Mouse (Mus musculus): ENCODE data around the gene Prodh2. TPM values are rescaled to one million over a fixed set of nuclear protein-coding genes. Genes with fewer than 3 reads are reported as not detected.
A peak's percentile ranks its signal among the peaks of the same experiment; 100 is the strongest.

Gene Prodh2
- polyA plus RNA-seq, 1 experiment from 2014 or later, result 0.41 TPM

DNA sequence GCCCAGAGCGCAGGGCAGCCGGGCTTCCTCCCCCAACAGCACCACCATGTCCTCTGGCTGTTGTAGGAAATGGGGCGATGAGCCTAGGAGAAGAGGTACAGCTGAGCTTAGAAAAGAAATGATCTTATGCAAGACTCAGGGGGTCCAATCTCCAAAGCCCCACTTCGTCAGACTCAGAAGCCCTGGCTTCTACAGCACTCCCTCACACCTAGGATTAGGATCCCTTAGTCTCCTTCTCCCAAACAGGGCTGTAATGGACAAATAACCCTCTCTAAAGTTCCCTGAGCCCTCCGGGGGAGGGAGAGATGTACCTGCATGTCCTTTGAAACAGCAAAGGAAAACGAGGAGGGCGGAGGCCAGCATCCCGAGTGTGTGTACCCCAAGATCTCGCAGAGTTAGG is 36.9 kb upstream of the Prodh2 start:
- WGBS, result 2% methylated on average over 9 of the region's 9 CpGs
- H3K27me3 ChIP-seq (ENCODE audit: control insufficient read depth, insufficient read depth, low read depth, low read length), result peaks cover 89% of the 10 kb centered on the region
- H3K36me3 ChIP-seq (ENCODE audit: control insufficient read depth, insufficient read depth, low read length), result no peaks in the 10 kb centered on the region
- ATAC-seq (ENCODE audit: low read depth), result no peak
- H3K4me3 ChIP-seq (ENCODE audit: low read length), result no peak overlapping the region
- H3K27ac ChIP-seq (ENCODE audit: low read length), result no peak overlapping the region
- no peak overlapping the region for H3K9ac ChIP-seq (ENCODE audit: low read length)
- H3K4me1 ChIP-seq (replicated peaks; ENCODE audit: control insufficient read depth, insufficient read depth, low read length), result no peaks in the 10 kb centered on the region; the same call in 1 of the 2 replicates
- no peak overlapping the region for H3K4me2 ChIP-seq (ENCODE audit: low read depth, low read length)
- H3K9me3 ChIP-seq (ENCODE audit: control insufficient read depth, low read length), result no peaks in the 10 kb centered on the region

DNA sequence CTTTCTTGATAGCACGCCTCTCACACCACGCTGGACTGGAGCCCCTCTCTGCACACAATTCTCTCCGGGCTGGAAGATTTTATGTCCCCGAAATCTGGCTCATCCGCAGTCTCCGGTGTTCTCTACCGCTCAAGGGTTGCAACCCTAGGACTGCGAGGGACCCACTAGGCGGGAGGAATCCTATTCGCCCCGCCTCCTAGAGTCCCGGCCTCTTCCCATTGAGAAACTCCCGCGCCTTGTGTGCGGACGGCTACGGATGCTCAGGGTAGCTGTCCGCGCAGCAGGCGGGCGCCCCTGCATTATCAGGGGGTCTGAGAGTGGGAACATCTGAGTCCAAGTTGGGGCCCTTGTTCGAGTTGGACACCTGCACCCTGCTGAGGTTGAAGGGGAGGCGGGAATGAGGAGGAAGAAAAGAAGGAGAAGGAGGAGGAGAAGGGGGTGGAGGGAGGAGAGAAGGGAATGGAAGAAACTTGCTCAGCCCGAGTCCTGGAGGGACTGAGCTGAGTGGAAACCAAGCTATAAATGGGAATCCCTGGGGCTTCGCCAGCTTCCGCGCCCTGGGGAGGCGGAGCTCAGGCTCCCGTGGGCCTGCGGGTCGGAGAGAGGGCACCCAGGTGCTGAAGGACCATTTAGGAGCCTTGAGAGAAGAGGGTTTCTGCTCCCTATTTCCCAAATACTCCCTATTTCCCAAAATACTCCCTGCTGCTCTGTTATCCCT is 36.4 kb upstream of the Prodh2 start:
- H3K9me3 ChIP-seq (ENCODE audit: control insufficient read depth, low read length), result no peaks in the 10 kb centered on the region
- no peak overlapping the region for H3K4me3 ChIP-seq (ENCODE audit: low read length)
- H3K4me1 ChIP-seq (replicated peaks; ENCODE audit: control insufficient read depth, insufficient read depth, low read length), result no peaks in the 10 kb centered on the region; the same call in 1 of the 2 replicates
- H3K27ac ChIP-seq (ENCODE audit: low read length), result no peak overlapping the region
- H3K27me3 ChIP-seq (ENCODE audit: control insufficient read depth, insufficient read depth, low read depth, low read length), result peaks cover 87% of the 10 kb centered on the region
- under 1% methylated on average over 31 of the region's 31 CpGs for WGBS
- H3K9ac ChIP-seq (ENCODE audit: low read length), result no peak overlapping the region
- ATAC-seq (ENCODE audit: low read depth), result no peak
- no peaks in the 10 kb centered on the region for H3K36me3 ChIP-seq (ENCODE audit: control insufficient read depth, insufficient read depth, low read length)
- H3K4me2 ChIP-seq (ENCODE audit: low read depth, low read length), result no peak overlapping the region

DNA sequence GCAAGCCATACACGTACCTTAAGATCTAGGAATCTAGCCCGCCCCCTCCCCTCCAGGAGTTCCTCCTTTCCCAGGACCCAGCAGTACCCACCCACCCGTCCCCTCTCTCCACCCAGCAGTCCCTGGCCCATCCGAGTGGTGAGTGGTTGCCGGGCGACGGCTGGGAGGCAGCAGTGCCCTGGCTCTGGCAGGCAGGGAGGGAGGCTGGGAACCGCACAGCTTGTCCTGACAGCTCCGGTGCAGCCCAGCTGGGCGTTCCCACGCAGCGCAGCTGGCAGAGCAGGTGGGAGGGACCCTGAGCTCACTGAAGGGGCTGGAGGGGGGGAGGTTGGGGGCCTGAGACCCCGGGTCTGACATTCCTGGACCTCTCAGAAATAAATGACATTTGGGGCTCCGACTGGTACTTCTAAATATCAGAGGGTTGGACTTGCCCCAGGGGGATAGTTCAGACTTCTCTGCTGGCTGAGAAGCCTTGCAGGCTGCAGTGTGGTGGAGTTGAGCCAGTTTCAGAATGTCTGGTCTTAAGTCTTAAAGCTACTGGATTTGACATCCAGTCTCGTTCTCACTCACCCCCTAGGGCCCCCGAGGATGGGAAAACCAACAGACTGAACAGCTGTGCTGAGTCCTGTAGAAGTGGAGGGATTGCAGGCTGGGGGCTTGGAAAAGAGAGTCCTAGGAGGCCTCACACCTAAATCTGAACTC is 35.6 kb upstream of the Prodh2 start, which contains the start of the genes Kirrel2 and Nphs1:
Gene Kirrel2 (minus strand): TSS at position 62 of the 702 bp plus-strand sequence.
Gene Nphs1 (plus strand): TSS at position 687 of the 702 bp plus-strand sequence.
- WGBS, result 2% methylated on average over 14 of the region's 16 CpGs
- Histone ChIP-seq H3K9ac (ENCODE audit: low read length) (no peak within 1 kb of the TSS), H3K9me3 (ENCODE audit: control insufficient read depth, low read length) (no peaks in the 10 kb centered on the region), H3K27me3 (ENCODE audit: control insufficient read depth, insufficient read depth, low read depth, low read length) (peaks cover 83% of the 10 kb centered on the region), H3K4me1 (replicated peaks; ENCODE audit: control insufficient read depth, insufficient read depth, low read length) (no peaks in the 10 kb centered on the region; the same call in 1 of the 2 replicates), H3K36me3 (ENCODE audit: control insufficient read depth, insufficient read depth, low read length) (no peaks in the 10 kb centered on the region), H3K27ac (ENCODE audit: low read length) (no peak within 1 kb of the TSS), H3K4me2 (ENCODE audit: low read depth, low read length) (no peak within 1 kb of the TSS), H3K4me3 (ENCODE audit: low read length) (no peak within 1 kb of the TSS)
- 0 out of 2 replicates have a peak, but pooled peaks have one; percentile 45 for ATAC-seq (ENCODE audit: low read depth)

DNA sequence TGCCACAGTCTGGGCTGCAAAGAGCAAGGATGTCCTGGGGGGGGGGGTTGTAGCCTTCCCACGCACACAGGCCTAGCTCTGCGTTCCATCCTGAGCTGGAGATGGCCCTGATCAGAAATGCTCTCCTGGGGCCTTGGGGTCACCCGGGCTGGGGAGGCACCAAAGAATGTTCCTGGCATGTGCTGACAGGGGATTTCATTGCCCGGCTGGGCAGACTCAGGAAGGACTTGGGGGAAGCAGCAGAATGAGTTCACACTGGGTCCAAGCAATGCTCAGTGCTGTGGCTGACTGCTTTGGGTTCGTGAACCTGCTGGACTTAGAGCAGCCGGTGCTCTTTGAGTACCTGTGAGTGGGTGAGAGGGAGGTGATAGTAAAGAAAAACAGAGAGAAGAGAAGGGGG is 33.9 kb upstream of the Prodh2 start:
- Histone ChIP-seq H3K4me2 (ENCODE audit: low read depth, low read length) (no peak overlapping the region), H3K9me3 (ENCODE audit: control insufficient read depth, low read length) (no peaks in the 10 kb centered on the region), H3K9ac (ENCODE audit: low read length) (no peak overlapping the region), H3K27me3 (ENCODE audit: control insufficient read depth, insufficient read depth, low read depth, low read length) (peaks cover 84% of the 10 kb centered on the region), H3K4me3 (ENCODE audit: low read length) (no peak overlapping the region), H3K36me3 (ENCODE audit: control insufficient read depth, insufficient read depth, low read length) (no peaks in the 10 kb centered on the region), H3K4me1 (replicated peaks; ENCODE audit: control insufficient read depth, insufficient read depth, low read length) (no peaks in the 10 kb centered on the region), H3K27ac (ENCODE audit: low read length) (no peak overlapping the region)
- 33% methylated on average over 6 of the region's 6 CpGs for WGBS
- no peak for ATAC-seq (ENCODE audit: low read depth)

DNA sequence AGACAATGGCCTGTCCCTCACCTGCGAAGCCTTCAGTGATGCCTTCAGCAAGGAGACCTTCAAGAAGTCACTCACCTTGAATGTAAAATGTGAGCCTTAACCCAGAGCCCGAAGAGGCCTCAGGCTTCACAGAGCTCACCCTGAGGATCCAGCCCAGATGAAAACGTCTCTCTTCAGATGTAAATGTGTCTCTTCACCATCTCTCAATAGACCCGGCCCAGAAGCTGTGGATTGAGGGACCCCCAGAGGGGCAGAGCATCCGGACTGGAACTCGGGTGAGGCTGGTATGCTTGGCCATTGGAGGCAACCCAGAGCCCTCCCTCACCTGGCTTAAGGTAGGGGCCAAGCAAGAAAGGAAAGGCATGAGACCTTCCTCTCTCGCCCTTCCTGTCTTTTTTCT is 29.9 kb upstream of the Prodh2 start:
- WGBS, result 42% methylated on average over 7 of the region's 7 CpGs

DNA sequence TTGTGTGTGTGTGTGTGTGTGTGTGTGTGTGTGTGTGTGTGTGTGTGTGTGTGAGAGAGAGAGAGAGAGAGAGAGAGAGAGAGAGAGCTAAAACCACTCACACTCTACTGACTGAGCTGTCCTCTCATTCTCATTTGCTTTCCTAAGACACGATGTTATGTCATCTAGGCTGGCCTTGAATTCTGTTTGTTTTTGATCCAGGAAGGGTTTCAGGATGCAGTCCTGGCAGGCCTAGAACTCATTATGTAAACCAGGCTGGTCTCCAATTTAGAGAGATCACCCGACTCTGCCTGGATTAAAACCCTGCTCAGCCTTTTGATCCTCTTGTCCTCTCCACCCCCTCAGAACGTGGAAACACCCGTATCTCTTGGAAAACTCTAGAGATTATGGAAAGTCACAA is 29.4 kb upstream of the Prodh2 start:
- H3K4me2 ChIP-seq (ENCODE audit: low read depth, low read length), result no peak overlapping the region
- H3K9me3 ChIP-seq (ENCODE audit: control insufficient read depth, low read length), result no peaks in the 10 kb centered on the region
- peaks cover 75% of the 10 kb centered on the region for H3K27me3 ChIP-seq (ENCODE audit: control insufficient read depth, insufficient read depth, low read depth, low read length)
- no peak overlapping the region for H3K27ac ChIP-seq (ENCODE audit: low read length)
- H3K36me3 ChIP-seq (ENCODE audit: control insufficient read depth, insufficient read depth, low read length), result no peaks in the 10 kb centered on the region
- WGBS, result 21% methylated on average over 4 of the region's 4 CpGs
- H3K9ac ChIP-seq (ENCODE audit: low read length), result no peak overlapping the region
- no peak overlapping the region for H3K4me3 ChIP-seq (ENCODE audit: low read length)
- H3K4me1 ChIP-seq (replicated peaks; ENCODE audit: control insufficient read depth, insufficient read depth, low read length), result no peaks in the 10 kb centered on the region
- ATAC-seq (ENCODE audit: low read depth), result no peak

More for the DNA sequence above, 29.9 kb upstream of the Prodh2 start:
- no peak overlapping the region for H3K27ac ChIP-seq (ENCODE audit: low read length)
- H3K9me3 ChIP-seq (ENCODE audit: control insufficient read depth, low read length), result no peaks in the 10 kb centered on the region
- no peaks in the 10 kb centered on the region for H3K4me1 ChIP-seq (replicated peaks; ENCODE audit: control insufficient read depth, insufficient read depth, low read length)
- no peak overlapping the region for H3K9ac ChIP-seq (ENCODE audit: low read length)
- peaks cover 78% of the 10 kb centered on the region for H3K27me3 ChIP-seq (ENCODE audit: control insufficient read depth, insufficient read depth, low read depth, low read length)
- H3K4me3 ChIP-seq (ENCODE audit: low read length), result no peak overlapping the region
- H3K4me2 ChIP-seq (ENCODE audit: low read depth, low read length), result no peak overlapping the region
- no peak for ATAC-seq (ENCODE audit: low read depth)
- H3K36me3 ChIP-seq (ENCODE audit: control insufficient read depth, insufficient read depth, low read length), result no peaks in the 10 kb centered on the region

DNA sequence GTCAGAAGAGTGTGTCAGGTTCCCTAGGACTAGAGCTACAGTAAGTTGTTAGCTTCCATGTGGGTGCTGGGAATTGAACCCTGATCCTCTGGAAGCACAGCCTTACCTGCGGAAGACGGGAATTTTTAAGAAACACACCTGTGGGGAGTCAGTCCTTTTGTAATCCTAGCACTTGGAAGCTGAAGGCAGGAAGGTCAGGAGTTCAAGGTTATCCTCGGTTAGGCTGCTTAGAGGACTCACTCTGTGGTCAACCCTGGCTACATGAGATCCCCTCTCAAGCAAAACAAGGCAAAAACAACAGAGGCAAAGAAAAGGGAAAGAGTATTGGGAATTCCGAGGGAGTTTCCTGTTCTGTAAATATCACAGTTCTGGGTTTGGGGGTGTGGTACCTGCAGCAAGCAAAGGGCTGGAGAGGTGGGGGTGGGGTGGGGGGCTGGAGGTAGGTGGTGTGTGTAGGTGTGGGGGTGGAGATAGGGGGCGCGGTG is 28.6 kb upstream of the Prodh2 start:
- no peak for ATAC-seq (ENCODE audit: low read depth)
- Histone ChIP-seq H3K36me3 (ENCODE audit: control insufficient read depth, insufficient read depth, low read length) (no peaks in the 10 kb centered on the region), H3K9me3 (ENCODE audit: control insufficient read depth, low read length) (no peaks in the 10 kb centered on the region), H3K9ac (ENCODE audit: low read length) (no peak overlapping the region), H3K4me3 (ENCODE audit: low read length) (no peak overlapping the region), H3K4me2 (ENCODE audit: low read depth, low read length) (no peak overlapping the region), H3K4me1 (replicated peaks; ENCODE audit: control insufficient read depth, insufficient read depth, low read length) (no peaks in the 10 kb centered on the region), H3K27ac (ENCODE audit: low read length) (no peak overlapping the region), H3K27me3 (ENCODE audit: control insufficient read depth, insufficient read depth, low read depth, low read length) (peaks cover 68% of the 10 kb centered on the region)
- WGBS, result 9% methylated on average over 6 of the region's 6 CpGs

DNA sequence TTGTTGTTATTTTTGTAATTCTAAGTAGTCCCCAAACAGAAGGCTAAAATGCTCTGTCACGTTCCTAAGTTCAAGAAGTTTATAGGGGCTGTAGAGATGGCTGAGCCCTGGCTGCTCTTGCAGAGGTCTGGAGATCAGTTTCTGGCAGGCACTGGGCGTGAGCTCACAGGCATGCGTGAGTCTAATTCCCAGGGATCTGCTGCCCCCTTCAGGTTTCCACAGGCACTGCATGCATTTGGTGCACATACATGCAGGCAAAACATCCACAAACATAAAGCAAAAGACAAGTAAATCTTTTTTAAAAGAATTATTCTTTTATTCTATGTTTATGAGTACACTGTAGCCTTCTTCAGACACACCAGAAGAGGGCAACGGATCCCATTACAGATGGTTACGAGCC is 21.0 kb upstream of the Prodh2 start:
- H3K27me3 ChIP-seq (ENCODE audit: control insufficient read depth, insufficient read depth, low read depth, low read length), result peaks cover 7% of the 10 kb centered on the region
- ATAC-seq (ENCODE audit: low read depth), result no peak
- 42% methylated on average over 5 of the region's 5 CpGs for WGBS

DNA sequence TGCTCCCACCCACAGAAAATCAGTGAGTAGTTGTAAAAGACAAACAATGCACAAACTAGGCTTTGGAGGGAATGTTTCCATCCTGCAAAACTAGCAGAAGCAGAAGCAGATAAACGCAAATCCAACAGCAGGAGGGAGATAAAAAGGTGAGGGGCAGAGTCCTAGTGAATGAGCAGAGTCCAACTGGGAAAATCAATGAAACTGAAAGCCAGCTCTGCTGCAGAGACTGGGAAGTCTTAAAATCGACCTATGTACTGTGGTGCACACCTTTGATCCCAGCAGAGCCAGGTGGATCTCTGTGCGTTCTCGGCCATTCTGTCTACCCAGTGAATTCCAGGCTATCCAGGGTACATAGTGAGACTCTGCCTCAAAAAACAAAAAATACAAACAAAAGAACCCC is 18.4 kb upstream of the Prodh2 start:
- Histone ChIP-seq H3K4me2 (ENCODE audit: low read depth, low read length) (no peak overlapping the region), H3K27ac (ENCODE audit: low read length) (no peak overlapping the region), H3K9me3 (ENCODE audit: control insufficient read depth, low read length) (no peaks in the 10 kb centered on the region), H3K9ac (ENCODE audit: low read length) (no peak overlapping the region), H3K4me1 (replicated peaks; ENCODE audit: control insufficient read depth, insufficient read depth, low read length) (no peaks in the 10 kb centered on the region), H3K36me3 (ENCODE audit: control insufficient read depth, insufficient read depth, low read length) (no peaks in the 10 kb centered on the region), H3K27me3 (ENCODE audit: control insufficient read depth, insufficient read depth, low read depth, low read length) (no peaks in the 10 kb centered on the region), H3K4me3 (ENCODE audit: low read length) (no peak overlapping the region)
- ATAC-seq (ENCODE audit: low read depth), result no peak
- WGBS, result 58% methylated on average over 4 of the region's 4 CpGs

More for the DNA sequence above, 21.0 kb upstream of the Prodh2 start:
- Histone ChIP-seq H3K9me3 (ENCODE audit: control insufficient read depth, low read length) (no peaks in the 10 kb centered on the region), H3K27ac (ENCODE audit: low read length) (no peak overlapping the region), H3K4me2 (ENCODE audit: low read depth, low read length) (no peak overlapping the region), H3K4me1 (replicated peaks; ENCODE audit: control insufficient read depth, insufficient read depth, low read length) (no peaks in the 10 kb centered on the region), H3K36me3 (ENCODE audit: control insufficient read depth, insufficient read depth, low read length) (no peaks in the 10 kb centered on the region), H3K4me3 (ENCODE audit: low read length) (no peak overlapping the region), H3K9ac (ENCODE audit: low read length) (no peak overlapping the region)
